Mouse (Mus musculus): Measurements from ENCODE around the gene Agxt2.

The Agxt2 gene

DNA sequence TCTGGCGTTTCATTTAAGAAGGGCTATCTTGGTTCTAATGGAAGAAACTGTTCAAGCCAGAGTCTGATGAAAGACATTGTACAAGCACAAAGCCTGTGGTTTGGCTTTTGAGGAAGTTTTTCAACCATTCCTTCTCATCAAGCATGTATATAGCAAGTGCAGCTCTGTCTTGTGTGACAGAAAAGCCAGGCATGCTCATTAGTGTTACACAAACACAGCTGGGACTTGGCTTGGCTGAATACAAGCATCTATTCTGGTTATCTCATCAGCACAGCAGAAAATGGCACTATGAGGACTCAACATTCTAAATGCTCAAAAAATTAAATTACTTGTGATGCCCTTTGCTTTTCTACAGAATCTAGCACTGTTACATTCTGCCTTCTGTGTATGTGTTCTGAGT is 78.6 kb downstream of the Agxt2 start:
- DNase-seq: no peak

- no peak for DNase-seq
Observed at GRCm38 (mm10) chr15:10439963-10440362, 81.6 kb downstream of the Agxt2 start.

GRCm38 (mm10) chr15:10441493-10441892 is 83.2 kb downstream of the Agxt2 start:
- DNase-seq: no peak

GRCm38 (mm10) chr15:10442275-10442674 is 83.9 kb downstream of the Agxt2 start:
- DNase-seq: no peak

- no peak for DNase-seq
Observed at GRCm38 (mm10) chr15:10447102-10447501, 88.8 kb downstream of the Agxt2 start.

Measured in lung, postnatal 4 days (tissue).